Mouse (Mus musculus): ENCODE measurements around the gene Sun3.

GRCm38 (mm10) chr11:9050241-9050640, 1.4 kb upstream of the Sun3 start:
- TF ChIP-seq POLR2A (IDR thresholded peaks at IDR 0.05; ENCODE audit: borderline replicate concordance, extremely low read depth, low read depth, low read length) (no peak), CTCF (IDR thresholded peaks at IDR 0.05; ENCODE audit: insufficient read depth, low read length) (no peak)
